Mouse (Mus musculus): Measurements from ENCODE around the gene Dguok.

DNA sequence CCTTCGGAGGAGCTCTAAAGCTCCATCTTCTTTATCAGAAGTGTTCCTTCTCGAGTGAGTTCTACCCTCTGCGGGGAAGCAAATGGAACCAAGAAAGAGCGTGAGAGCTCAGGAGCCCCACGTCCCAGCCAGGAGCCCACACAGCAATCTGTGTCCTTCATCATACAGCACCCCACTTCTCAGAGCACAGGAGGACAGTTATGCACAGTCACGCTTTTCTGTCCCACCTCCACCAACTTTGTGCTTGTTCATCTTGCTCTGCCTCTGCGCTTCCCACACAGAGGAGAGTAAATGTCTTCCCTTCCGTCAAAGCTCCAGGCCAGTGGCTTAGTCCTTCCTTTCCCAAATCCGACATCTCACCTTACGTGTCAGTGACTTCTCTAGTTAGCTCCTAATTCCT, 7.7 kb downstream of the Dguok start:
- TF ChIP-seq CTCF (IDR thresholded peaks at IDR 0.05; ENCODE audit: control insufficient read depth, insufficient read depth, insufficient replicate concordance, low read depth, low read length) = no peak
- TF ChIP-seq POLR2A (IDR thresholded peaks at IDR 0.05; ENCODE audit: control insufficient read depth, low read depth, low read length) = no peak
